Mouse (Mus musculus): Measurements from ENCODE around the gene Scamp5.

DNA sequence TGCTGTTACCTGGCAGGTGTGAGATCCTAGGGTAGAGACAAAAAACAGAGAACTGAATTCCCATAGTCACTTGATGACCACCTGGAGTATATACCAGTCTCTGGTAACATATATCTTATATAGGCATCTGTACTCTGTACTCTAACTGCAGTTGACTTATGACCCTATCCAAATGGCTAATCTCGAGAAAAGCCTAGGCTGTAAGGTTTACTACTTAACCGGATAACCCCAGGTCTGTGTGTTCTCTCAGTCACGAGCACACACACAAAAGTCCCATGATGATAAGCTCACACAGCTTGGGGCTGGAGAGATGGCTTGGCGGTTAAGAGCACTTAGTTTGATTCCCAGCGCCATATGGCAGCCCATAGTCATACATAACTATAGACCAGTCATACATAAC, 61.5 kb downstream of the Scamp5 start:
- TF ChIP-seq CTCF (IDR thresholded peaks at IDR 0.05; ENCODE audit: low read depth) (no peak), EP300 (IDR thresholded peaks at IDR 0.05; ENCODE audit: low read depth) (no peak)
